Mouse (Mus musculus) small intestine, adult 2 months (tissue): Measurements from ENCODE around the gene Cpsf6.

Experiments
- CTCF ChIP-seq: fragments of 200-500 bp; IDR thresholded peaks from 2 replicates; pipeline ENCODE4 v1.5.1; 2012; ENCODE audit warnings: low read depth, mild to moderate bottlenecking, control low read depth, inconsistent platforms, low read length, moderate library complexity, mixed read lengths; ENCODE audit not compliant: insufficient replicate concordance, insufficient read length; ENCODE audit errors: extremely low read depth
- POLR2A ChIP-seq: fragments of 200-500 bp; IDR thresholded peaks from 2 replicates; pipeline ENCODE4 v1.6.1; 2012; ENCODE audit warnings: low read depth, mild to moderate bottlenecking, control low read depth, inconsistent platforms, low read length, moderate library complexity

DNA sequence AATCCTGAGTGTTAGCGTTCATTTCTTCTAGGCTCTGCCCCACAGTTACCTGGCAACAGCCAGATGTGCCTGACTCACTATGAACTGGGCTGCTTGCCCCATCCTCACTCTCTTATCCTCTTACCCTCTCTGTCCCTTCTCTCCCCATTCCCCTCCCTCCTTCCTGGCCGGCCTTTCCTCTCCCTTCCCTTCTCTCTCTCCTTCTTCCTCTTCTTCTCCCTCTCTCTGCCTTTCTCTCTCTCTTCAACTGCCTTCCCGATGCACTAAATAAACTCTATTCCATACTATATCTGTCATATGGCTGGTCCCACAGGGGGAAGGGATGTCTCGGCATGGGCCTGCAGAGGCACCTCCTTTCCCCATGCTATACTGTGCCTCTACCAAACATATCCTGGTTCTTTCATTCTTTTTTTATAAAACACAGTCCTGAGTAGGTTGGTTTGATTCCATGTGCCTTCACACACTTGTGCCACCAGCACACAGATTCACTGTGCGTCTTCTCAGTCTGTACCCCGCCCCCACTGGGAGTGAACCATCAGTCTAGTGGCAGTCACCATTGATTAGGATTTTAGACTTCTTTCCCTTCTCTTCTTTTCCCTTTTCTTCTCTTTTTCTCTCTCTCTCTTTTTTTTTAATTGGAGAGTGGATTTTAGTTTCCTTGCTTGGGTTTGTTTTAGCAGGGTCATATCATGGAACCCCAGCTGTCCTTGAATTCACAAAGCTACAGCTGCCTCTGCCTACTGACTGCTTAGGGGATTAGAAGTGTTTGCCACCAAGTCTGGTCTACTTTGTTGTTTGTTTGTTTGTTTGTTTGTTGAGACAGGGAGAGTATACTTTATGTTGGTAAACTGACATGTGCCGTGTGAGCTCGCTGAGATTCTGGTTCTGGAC lies 27.3 kb upstream of the Cpsf6 start:
- TF ChIP-seq CTCF (no peak), POLR2A (no peak)
